Mouse (Mus musculus): ENCODE data around the gene Slc38a6.

- TF ChIP-seq POLR2A (IDR thresholded peaks at IDR 0.05; ENCODE audit: low read depth, low read length) (no peak), CTCF (IDR thresholded peaks at IDR 0.05; ENCODE audit: borderline replicate concordance, insufficient read depth, low read length) (no peak)
Observed at GRCm38 (mm10) chr12:73401520-73402130, 115.0 kb downstream of the Slc38a6 start.

Measured in embryonic fibroblast, embryonic 13.5 days (primary cell).